Mouse (Mus musculus): ENCODE data around the gene Klkb1. TPM values are rescaled to one million over a fixed set of nuclear protein-coding genes. Genes with fewer than 3 reads are reported as not detected.
A peak's percentile ranks its signal among the peaks of the same experiment; 100 is the strongest.

Klkb1 gene
- polyA plus RNA-seq (2012; rRNA removed), result 3.1 and 4.3 TPM in 2 replicates
- 6.0 and 6.3 TPM in 2 replicates for polyA plus RNA-seq (2014; fragmentation: Nextera tagmentation; extraction: Ambion mirVana)

DNA sequence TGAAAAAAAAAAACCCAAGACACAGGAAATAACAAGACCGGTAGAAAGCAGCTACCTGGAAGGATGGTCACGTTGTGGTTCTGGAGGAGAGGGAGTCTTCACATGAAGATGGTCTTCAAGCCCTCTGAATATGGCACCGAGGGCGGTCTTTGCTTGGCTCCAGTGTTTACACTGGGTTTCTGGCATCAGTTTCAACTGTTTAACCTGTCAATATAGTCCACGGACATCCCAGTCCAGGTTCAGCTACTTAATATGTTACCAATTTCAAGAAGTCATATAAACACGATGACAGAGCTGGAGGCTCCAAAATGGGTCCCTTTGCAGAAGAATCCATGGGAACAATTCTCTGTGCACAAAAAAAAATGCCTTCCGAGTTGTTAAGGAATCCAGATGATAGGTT lies at the start of gene Klkb1:
Klkb1 (minus strand) TSS at position 173 of the 400 bp plus-strand sequence.
- Histone ChIP-seq H3K4me3 (ENCODE audit: insufficient read depth in 1 of 2, low read depth in 2 of 2, low read length in 2 of 2) (0 out of 4 replicates have a peak within 1 kb of the TSS, but pooled peaks of 1 of the 2 experiments have one; percentile 13), H3K9ac (replicated peaks) (no peak within 1 kb of the TSS), H3K27me3 (ENCODE audit: control insufficient read depth, insufficient read depth, low read length) (no peaks in the 10 kb centered on the region), H3K4me2 (ENCODE audit: low read depth) (peak within 1 kb of the TSS; percentile 22; the same call in 1 of the 2 replicates), H3K4me1 (replicated peaks; ENCODE audit: control insufficient read depth in 2 of 2, insufficient read depth in 2 of 2, low read length in 1 of 2) (peaks cover 0 to 4% of the 10 kb centered on the region in 2 experiments; a peak in 1 of 4 replicates), H3K36me3 (replicated peaks; ENCODE audit: control insufficient read depth, insufficient read depth, low read depth) (no peaks in the 10 kb centered on the region), H3K9me3 (ENCODE audit: control insufficient read depth, low read length) (no peaks in the 10 kb centered on the region), H3K27ac (no peak within 1 kb of the TSS)
- ATAC-seq (ENCODE audit: insufficient read depth) (no peak), DNase-seq (ENCODE audit: low read depth in 3 of 3, low spot score in 3 of 3) (no peak)
- TF ChIP-seq EP300 (IDR thresholded peaks at IDR 0.05; ENCODE audit: low read depth) (no peak), CTCF (IDR thresholded peaks at IDR 0.05; ENCODE audit: low read depth) (no peak)
- 56% methylated on average over 7 of the region's 7 CpGs for WGBS (ENCODE audit: insufficient replicate concordance)

DNA sequence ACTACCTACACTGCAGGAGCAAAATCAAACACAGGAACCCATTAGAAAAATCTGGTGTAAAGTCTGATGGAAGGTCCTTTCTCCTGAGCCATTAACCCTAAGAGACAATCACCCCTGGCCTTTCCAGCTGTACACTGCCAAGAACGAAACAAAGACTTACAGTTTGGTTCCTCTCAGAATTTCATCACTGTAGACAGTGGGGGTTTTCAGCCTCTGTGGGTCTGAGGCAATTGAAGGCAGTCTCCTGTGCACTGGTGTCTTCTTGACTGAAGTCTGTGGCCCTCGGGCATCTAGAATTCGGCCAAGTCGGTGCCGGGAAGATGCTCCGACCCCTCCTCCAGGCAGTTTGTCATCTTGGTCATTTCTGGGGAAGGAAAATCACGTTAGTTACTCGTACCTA lies 49.6 kb upstream of the Klkb1 start:
- no peaks in the 10 kb centered on the region for H3K27me3 ChIP-seq (ENCODE audit: control insufficient read depth, insufficient read depth, low read length)
- H3K9ac ChIP-seq (replicated peaks), result no peak overlapping the region
- 66% methylated on average over 8 of the region's 8 CpGs for WGBS (ENCODE audit: insufficient replicate concordance)
- H3K27ac ChIP-seq, result no peak overlapping the region
- peaks cover 0 to 3% of the 10 kb centered on the region in 2 experiments; a peak in 1 of 4 replicates for H3K4me1 ChIP-seq (replicated peaks; ENCODE audit: control insufficient read depth in 2 of 2, insufficient read depth in 2 of 2, low read length in 1 of 2)
- no peak overlapping the region for H3K4me2 ChIP-seq (ENCODE audit: low read depth)
- H3K4me3 ChIP-seq (ENCODE audit: insufficient read depth in 1 of 2, low read depth in 2 of 2, low read length in 2 of 2), result no peak overlapping the region
- no peak for ATAC-seq (ENCODE audit: insufficient read depth)
- no peaks in the 10 kb centered on the region for H3K9me3 ChIP-seq (ENCODE audit: control insufficient read depth, low read length)
- no peak for DNase-seq (ENCODE audit: low read depth in 3 of 3, low spot score in 3 of 3)
- TF ChIP-seq EP300 (IDR thresholded peaks at IDR 0.05; ENCODE audit: low read depth) (no peak), CTCF (IDR thresholded peaks at IDR 0.05; ENCODE audit: low read depth) (no peak)
- no peaks in the 10 kb centered on the region for H3K36me3 ChIP-seq (replicated peaks; ENCODE audit: control insufficient read depth, insufficient read depth, low read depth)

DNA sequence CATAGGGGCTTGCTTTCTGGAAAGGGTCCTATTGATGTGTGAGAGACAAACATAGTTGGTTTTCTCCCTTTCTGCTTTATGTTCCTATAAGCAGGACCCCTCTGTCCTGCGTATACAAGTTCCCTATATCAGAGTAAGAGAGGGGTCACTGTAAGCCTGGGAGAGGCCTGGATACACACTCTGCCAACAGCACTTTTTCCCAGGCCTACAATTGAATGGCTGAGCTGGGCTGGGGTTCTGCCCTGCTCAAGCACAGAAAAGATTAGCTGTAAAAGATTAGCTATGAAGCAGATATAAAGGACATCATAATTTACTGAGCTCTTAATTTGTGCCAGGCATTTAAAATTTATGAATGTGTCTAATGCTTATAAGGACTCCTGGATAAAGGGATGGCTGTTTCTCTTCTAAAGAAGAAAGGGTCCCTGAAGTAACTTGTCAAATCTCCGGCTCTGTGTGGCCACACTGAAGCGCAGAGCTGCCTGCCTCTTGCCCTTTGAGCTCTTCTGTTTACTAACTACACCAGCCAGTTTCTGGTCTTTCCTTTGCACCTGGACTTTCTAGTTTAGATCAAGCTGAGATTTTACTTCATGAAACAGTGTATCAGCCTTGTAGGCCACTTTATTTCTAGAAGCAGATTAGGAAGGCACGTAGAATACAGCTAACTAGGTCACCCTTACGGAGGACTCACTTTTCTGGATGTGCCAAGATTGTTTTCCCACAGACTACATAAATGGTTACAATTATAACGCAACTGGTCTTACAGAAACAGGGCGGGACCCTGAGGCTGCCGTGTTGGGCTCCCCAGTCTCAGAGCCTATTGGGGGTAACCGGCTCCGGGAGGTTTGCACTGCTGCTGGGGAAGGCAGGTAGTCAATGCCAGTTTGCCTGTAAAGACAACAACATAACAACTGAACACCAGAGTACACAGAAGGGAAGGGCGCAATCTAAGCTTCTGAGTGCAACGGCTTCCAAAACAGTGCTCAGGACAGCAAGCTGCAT lies 47.3 kb upstream of the Klkb1 start:
- ATAC-seq (ENCODE audit: insufficient read depth) (no peak), DNase-seq (ENCODE audit: low read depth in 3 of 3, low spot score in 3 of 3) (no peak)
- Histone ChIP-seq H3K9me3 (ENCODE audit: control insufficient read depth, low read length) (no peaks in the 10 kb centered on the region), H3K27ac (no peak overlapping the region), H3K4me2 (ENCODE audit: low read depth) (no peak overlapping the region), H3K4me3 (ENCODE audit: insufficient read depth in 1 of 2, low read depth in 2 of 2, low read length in 2 of 2) (no peak overlapping the region), H3K36me3 (replicated peaks; ENCODE audit: control insufficient read depth, insufficient read depth, low read depth) (no peaks in the 10 kb centered on the region), H3K27me3 (ENCODE audit: control insufficient read depth, insufficient read depth, low read length) (no peaks in the 10 kb centered on the region), H3K4me1 (replicated peaks; ENCODE audit: control insufficient read depth in 2 of 2, insufficient read depth in 2 of 2, low read length in 1 of 2) (peaks cover 0 to 3% of the 10 kb centered on the region in 2 experiments; a peak in 1 of 4 replicates), H3K9ac (replicated peaks) (no peak overlapping the region)
- TF ChIP-seq EP300 (IDR thresholded peaks at IDR 0.05; ENCODE audit: low read depth) (no peak), CTCF (IDR thresholded peaks at IDR 0.05; ENCODE audit: low read depth) (no peak)
- 67% methylated on average over 12 of the region's 12 CpGs for WGBS (ENCODE audit: insufficient replicate concordance)

DNA sequence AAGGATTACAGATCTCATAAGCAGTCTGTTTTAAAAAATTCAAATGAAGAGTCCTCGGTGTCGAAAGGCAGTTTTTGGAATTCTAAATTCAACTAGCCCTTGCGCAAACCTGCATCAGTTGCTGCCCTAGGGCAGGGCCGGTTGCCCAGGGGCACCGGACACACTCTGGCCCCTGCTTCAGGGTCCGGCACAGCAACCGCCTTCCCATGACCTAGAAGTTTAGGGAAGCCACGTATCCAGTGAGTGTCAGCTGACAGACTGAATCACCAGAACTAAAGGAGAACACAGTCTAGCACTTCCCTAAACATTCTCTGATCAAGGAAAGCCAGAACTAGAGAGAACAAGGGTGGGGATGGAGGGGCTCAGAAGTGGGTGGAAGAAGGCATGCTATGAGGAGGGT lies 38.8 kb upstream of the Klkb1 start:
- no peaks in the 10 kb centered on the region for H3K27me3 ChIP-seq (ENCODE audit: control insufficient read depth, insufficient read depth, low read length)
- no peaks in the 10 kb centered on the region for H3K36me3 ChIP-seq (replicated peaks; ENCODE audit: control insufficient read depth, insufficient read depth, low read depth)
- peak; percentile 53 for ATAC-seq (ENCODE audit: insufficient read depth)
- DNase-seq (ENCODE audit: low read depth in 3 of 3, low spot score in 3 of 3), result peak in 1 of 3 experiments; percentile 4
- TF ChIP-seq EP300 (IDR thresholded peaks at IDR 0.05; ENCODE audit: low read depth) (no peak), CTCF (IDR thresholded peaks at IDR 0.05; ENCODE audit: low read depth) (no peak)
- H3K4me2 ChIP-seq (ENCODE audit: low read depth), result peak overlapping the region; percentile 61
- H3K9ac ChIP-seq (replicated peaks), result no peak overlapping the region
- H3K27ac ChIP-seq, result no peak overlapping the region
- H3K4me3 ChIP-seq (ENCODE audit: insufficient read depth in 1 of 2, low read depth in 2 of 2, low read length in 2 of 2), result peak overlapping the region; percentile 54 to 70
- WGBS (ENCODE audit: insufficient replicate concordance), result 0% methylated on average over 8 of the region's 8 CpGs
- H3K9me3 ChIP-seq (ENCODE audit: control insufficient read depth, low read length), result no peaks in the 10 kb centered on the region
- peaks cover 0 to 5% of the 10 kb centered on the region in 2 experiments; a peak in 2 of 4 replicates for H3K4me1 ChIP-seq (replicated peaks; ENCODE audit: control insufficient read depth in 2 of 2, insufficient read depth in 2 of 2, low read length in 1 of 2)
